Mouse (Mus musculus) heart, adult 2 months (tissue): ENCODE results near the gene Vwa5b1. TPM values are rescaled to one million over a fixed set of nuclear protein-coding genes. Genes with fewer than 3 reads are reported as not detected.

Experiments used
- DNase-seq, 2 experiments: peaks; one replicate each; pipeline ENCODE4 v3.0.0; 2021
- H3K27ac ChIP-seq: fragments of 200-600 bp; 2 replicates; pipeline ENCODE4 v1.8.1; 2022
- H3K27me3 ChIP-seq: fragments of 200-500 bp; 2 replicates; pipeline ENCODE4 v1.6.1; 2012; ENCODE audit warnings: mild to moderate bottlenecking, low read length, inconsistent platforms, mixed read lengths; ENCODE audit not compliant: control insufficient read depth, insufficient read depth
- H3K36me3 ChIP-seq: fragments of 200-500 bp; 2 replicates; pipeline ENCODE4 v1.6.1; 2012; ENCODE audit warnings: low read length, inconsistent platforms; ENCODE audit not compliant: control insufficient read depth, insufficient read depth
- H3K4me1 ChIP-seq: fragments of 200-500 bp; 2 replicates; pipeline ENCODE4 v1.6.1; 2011; ENCODE audit warnings: low read length; ENCODE audit not compliant: control insufficient read depth, insufficient read depth
- H3K4me3 ChIP-seq: fragments of 200-600 bp; 2 replicates; pipeline ENCODE4 v1.8.1; 2022
- H3K79me2 ChIP-seq: fragments of 200-500 bp; replicated peaks from 2 replicates; pipeline ENCODE4 v1.6.1; 2012; ENCODE audit warnings: mild to moderate bottlenecking, inconsistent platforms, low read length, moderate library complexity, mixed read lengths; ENCODE audit not compliant: control insufficient read depth, insufficient read depth
- H3K9ac ChIP-seq: fragments of 200-500 bp; 2 replicates; pipeline ENCODE4 v1.6.1; 2012; ENCODE audit warnings: low read depth, mild to moderate bottlenecking, control low read depth, inconsistent platforms, low read length, mixed read lengths
- CTCF ChIP-seq: fragments of 200-600 bp; IDR thresholded peaks from 2 replicates; pipeline ENCODE4 v1.8.1; 2022; ENCODE audit warnings: antibody characterized with exemption, mild to moderate bottlenecking, moderate library complexity
- EP300 ChIP-seq: fragments of 200-500 bp; IDR thresholded peaks from 2 replicates; pipeline ENCODE4 v1.6.1; 2011; ENCODE audit warnings: low read depth, low read length, control low read depth; ENCODE audit not compliant: insufficient read depth
- POLR2A ChIP-seq: fragments of 200-500 bp; IDR thresholded peaks from 2 replicates; pipeline ENCODE4 v1.6.1; 2011; ENCODE audit warnings: mild to moderate bottlenecking, low read depth, low read length, control low read depth; ENCODE audit not compliant: insufficient read depth
- WGBS: fragments of 180-500 bp; shearing (Covaris S2); methylation state at CpG from one replicate; pipeline ENCODE4 v1.1.7; 2018; 5-methylcytosine and 5-hydroxymethylcytosine counted together
- intact Hi-C: fragments of 180-260 bp; cut with DNase I; formaldehyde crosslinking; loops from one replicate; pipeline ENCODE4 v1.15.1; 2025
- polyA plus RNA-seq: library from polyadenylated mRNA; depleted of rRNA; stranded (reverse); fragments of >200 nt; gene quantifications from 2 replicates; pipeline ENCODE4 v1.2.3, GENCODE M21; 2012
- total RNA-seq, 2 experiments: library from RNA; stranded (reverse); gene quantifications; 2 replicates each; pipeline ENCODE4 v1.2.3; 2021

Vwa5b1 gene
- total and polyA plus RNA-seq, 3 experiments: not detected

DNA sequence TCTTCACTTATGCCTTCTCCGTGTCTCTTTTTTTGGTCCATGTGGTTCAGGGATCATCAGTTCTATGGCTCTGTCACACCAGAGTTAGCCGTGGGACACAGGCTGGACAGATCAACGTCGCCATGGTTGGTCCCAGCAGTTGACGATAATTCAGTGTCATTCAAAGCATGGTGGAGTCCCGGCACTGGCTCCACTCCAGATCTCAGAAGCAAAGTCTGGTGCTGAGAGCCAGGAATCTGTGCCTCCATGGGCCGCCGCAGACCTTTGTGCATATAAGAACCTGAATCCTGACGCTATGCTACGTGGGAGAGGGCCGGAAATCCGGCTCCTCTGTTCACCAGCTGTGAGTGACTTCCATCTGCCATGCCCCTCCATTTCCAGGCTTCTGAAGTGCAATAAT lies 100.1 kb downstream of the Vwa5b1 start:
- Histone ChIP-seq H3K79me2 (no peaks in the 10 kb centered on the region), H3K36me3 (no peaks in the 10 kb centered on the region), H3K9ac (no peak overlapping the region), H3K27me3 (no peaks in the 10 kb centered on the region), H3K27ac (no peak overlapping the region), H3K4me1 (no peaks in the 10 kb centered on the region), H3K4me3 (no peak overlapping the region)
- TF ChIP-seq EP300 (no peak), POLR2A (no peak), CTCF (no peak)
- DNase-seq: no peak
- intact Hi-C loops: no loop called here
- 76% methylated on average over 12 of the region's 12 CpGs for WGBS

DNA sequence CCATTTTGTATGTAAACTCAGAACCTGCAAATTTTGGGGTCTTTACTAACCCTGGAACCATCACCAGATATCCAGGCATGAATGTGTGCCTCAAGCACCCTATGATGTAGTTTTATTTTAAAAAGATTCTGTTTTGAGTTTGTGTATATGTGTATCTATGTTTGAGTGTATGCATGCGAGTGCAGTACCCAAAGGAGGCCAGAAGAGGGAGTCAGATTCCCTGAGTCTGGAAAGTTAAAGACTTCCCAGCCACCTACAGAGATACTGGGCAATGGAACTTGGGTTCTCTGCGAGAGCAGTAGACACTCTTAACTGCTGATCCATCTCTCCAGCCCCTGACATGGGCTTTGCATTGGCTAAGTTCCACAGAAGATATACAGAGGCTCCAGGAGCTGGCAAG lies 101.8 kb downstream of the Vwa5b1 start:
- TF ChIP-seq CTCF: no peak
- no peak for TF ChIP-seq POLR2A
- no peak for TF ChIP-seq EP300
- Histone ChIP-seq H3K36me3 (no peaks in the 10 kb centered on the region), H3K27ac (no peak overlapping the region), H3K27me3 (no peaks in the 10 kb centered on the region), H3K4me3 (no peak overlapping the region), H3K79me2 (no peaks in the 10 kb centered on the region), H3K4me1 (no peaks in the 10 kb centered on the region), H3K9ac (no peak overlapping the region)
- no peak for DNase-seq
- intact Hi-C loops: no loop called here
- 83% methylated on average over 2 of the region's 2 CpGs for WGBS

DNA sequence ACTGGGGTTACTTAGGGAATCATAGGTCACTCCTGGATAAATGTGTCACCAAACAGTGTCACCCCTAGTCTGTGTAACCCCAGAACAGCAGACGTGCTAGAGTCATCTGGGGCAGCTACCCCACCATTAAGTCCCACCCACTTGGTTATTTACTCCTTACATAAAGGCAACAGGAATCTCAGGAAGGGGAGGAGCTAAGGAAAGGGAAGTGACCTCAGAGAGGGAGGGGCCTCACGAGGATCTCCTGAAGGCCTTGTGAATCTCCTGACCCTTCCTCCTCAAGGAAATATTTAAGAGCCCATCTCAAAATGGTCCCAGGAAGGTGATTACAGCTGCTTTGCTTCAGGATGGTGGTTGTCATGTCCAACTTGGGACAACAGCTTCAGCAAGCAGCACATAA lies 103.9 kb downstream of the Vwa5b1 start:
- 79% methylated on average over 2 of the region's 2 CpGs for WGBS

DNA sequence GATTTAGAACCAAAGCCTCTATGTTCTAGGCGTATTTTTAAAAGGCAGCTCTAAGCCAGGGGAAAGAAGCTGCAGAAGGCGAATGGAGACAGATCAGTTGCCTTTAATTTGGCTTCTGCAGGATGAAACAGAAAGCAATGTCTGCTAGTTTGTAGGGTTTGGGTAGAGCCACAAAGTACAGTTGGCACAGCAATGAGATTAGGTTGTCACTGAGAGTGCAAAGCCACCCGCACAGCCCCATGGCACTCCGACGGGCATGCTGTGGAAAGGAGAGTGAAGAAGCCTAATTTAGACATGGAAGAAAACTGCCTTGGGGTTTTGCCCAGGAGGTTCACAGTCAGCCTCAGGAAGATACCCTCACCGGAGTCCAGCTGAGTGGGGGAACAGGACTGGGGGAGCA lies 105.7 kb downstream of the Vwa5b1 start:
- Histone ChIP-seq H3K27me3 (no peaks in the 10 kb centered on the region), H3K4me3 (no peak overlapping the region), H3K36me3 (no peaks in the 10 kb centered on the region), H3K79me2 (no peaks in the 10 kb centered on the region), H3K9ac (no peak overlapping the region), H3K27ac (no peak overlapping the region), H3K4me1 (no peaks in the 10 kb centered on the region)
- intact Hi-C loops: no loop called here
- no peak for TF ChIP-seq CTCF
- TF ChIP-seq POLR2A: no peak
- no peak for TF ChIP-seq EP300
- DNase-seq: no peak
- WGBS: 85% methylated on average over 6 of the region's 6 CpGs

More for the DNA sequence above, 103.9 kb downstream of the Vwa5b1 start:
- TF ChIP-seq EP300 (no peak), POLR2A (no peak), CTCF (no peak)
- Histone ChIP-seq H3K27ac (no peak overlapping the region), H3K4me3 (no peak overlapping the region), H3K9ac (no peak overlapping the region), H3K4me1 (no peaks in the 10 kb centered on the region), H3K36me3 (no peaks in the 10 kb centered on the region), H3K79me2 (no peaks in the 10 kb centered on the region), H3K27me3 (no peaks in the 10 kb centered on the region)
- DNase-seq: no peak
- intact Hi-C loops: no loop called here

DNA sequence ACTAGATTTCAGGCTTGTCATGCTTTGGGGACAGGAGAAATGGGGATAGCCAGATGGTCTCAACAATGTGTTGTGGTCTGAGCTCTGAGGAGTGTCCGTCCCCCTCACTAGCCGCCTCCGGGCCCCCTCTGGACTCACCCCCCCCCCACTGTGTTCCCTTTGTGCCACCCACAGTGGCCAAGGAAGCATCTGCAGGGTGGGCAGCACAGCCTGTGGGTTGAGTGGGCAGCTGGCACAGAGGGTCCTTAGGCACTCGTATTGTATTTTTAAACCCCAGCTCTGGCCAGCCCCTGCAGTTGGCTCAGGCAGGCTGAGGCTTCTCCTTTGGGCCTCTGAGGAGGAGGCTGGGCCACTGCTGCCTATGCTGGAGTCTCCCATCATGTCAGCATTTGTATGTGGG lies 110.0 kb downstream of the Vwa5b1 start:
- no peak overlapping the region for H3K9ac ChIP-seq
- no peak overlapping the region for H3K4me3 ChIP-seq
- H3K36me3 ChIP-seq: no peaks in the 10 kb centered on the region
- no peak overlapping the region for H3K27ac ChIP-seq
- intact Hi-C loops: no loop called here
- TF ChIP-seq EP300 (no peak), CTCF (no peak)
- no peaks in the 10 kb centered on the region for H3K27me3 ChIP-seq
- no peaks in the 10 kb centered on the region for H3K4me1 ChIP-seq
- DNase-seq: no peak
- no peaks in the 10 kb centered on the region for H3K79me2 ChIP-seq
- WGBS: 89% methylated on average over 4 of the region's 4 CpGs

- no peak overlapping the region for H3K4me3 ChIP-seq
- H3K36me3 ChIP-seq: no peaks in the 10 kb centered on the region
- H3K27me3 ChIP-seq: no peaks in the 10 kb centered on the region
- H3K4me1 ChIP-seq: no peaks in the 10 kb centered on the region
- no peaks in the 10 kb centered on the region for H3K79me2 ChIP-seq
- no peak overlapping the region for H3K9ac ChIP-seq
- no peak for DNase-seq
- H3K27ac ChIP-seq: no peak overlapping the region
- intact Hi-C loops: no loop called here
- TF ChIP-seq POLR2A (no peak), EP300 (no peak), CTCF (no peak)
- 72% methylated on average over 9 of the region's 9 CpGs for WGBS
These were observed 110.9 kb downstream of the Vwa5b1 start for GRCm38 (mm10) chr4:138524769-138525168.
